Mouse (Mus musculus) heart, adult 2 months (tissue): Measurements from ENCODE around the gene Gm364. TPM values are rescaled to one million over a fixed set of nuclear protein-coding genes. Genes with fewer than 3 reads are reported as not detected.

Source experiments
- DNase-seq, 2 experiments: peaks; one replicate each; pipeline ENCODE4 v3.0.0; 2021
- H3K27ac ChIP-seq: fragments of 200-600 bp; 2 replicates; pipeline ENCODE4 v1.8.1; 2022
- H3K27me3 ChIP-seq: fragments of 200-500 bp; 2 replicates; pipeline ENCODE4 v1.6.1; 2012; ENCODE audit warnings: mild to moderate bottlenecking, low read length, inconsistent platforms, mixed read lengths; ENCODE audit not compliant: control insufficient read depth, insufficient read depth
- H3K36me3 ChIP-seq: fragments of 200-500 bp; 2 replicates; pipeline ENCODE4 v1.6.1; 2012; ENCODE audit warnings: low read length, inconsistent platforms; ENCODE audit not compliant: control insufficient read depth, insufficient read depth
- H3K4me1 ChIP-seq: fragments of 200-500 bp; 2 replicates; pipeline ENCODE4 v1.6.1; 2011; ENCODE audit warnings: low read length; ENCODE audit not compliant: control insufficient read depth, insufficient read depth
- H3K4me3 ChIP-seq: fragments of 200-600 bp; 2 replicates; pipeline ENCODE4 v1.8.1; 2022
- H3K79me2 ChIP-seq: fragments of 200-500 bp; replicated peaks from 2 replicates; pipeline ENCODE4 v1.6.1; 2012; ENCODE audit warnings: mild to moderate bottlenecking, inconsistent platforms, low read length, moderate library complexity, mixed read lengths; ENCODE audit not compliant: control insufficient read depth, insufficient read depth
- H3K9ac ChIP-seq: fragments of 200-500 bp; 2 replicates; pipeline ENCODE4 v1.6.1; 2012; ENCODE audit warnings: low read depth, mild to moderate bottlenecking, control low read depth, inconsistent platforms, low read length, mixed read lengths
- CTCF ChIP-seq: fragments of 200-600 bp; IDR thresholded peaks from 2 replicates; pipeline ENCODE4 v1.8.1; 2022; ENCODE audit warnings: antibody characterized with exemption, mild to moderate bottlenecking, moderate library complexity
- EP300 ChIP-seq: fragments of 200-500 bp; IDR thresholded peaks from 2 replicates; pipeline ENCODE4 v1.6.1; 2011; ENCODE audit warnings: low read depth, low read length, control low read depth; ENCODE audit not compliant: insufficient read depth
- POLR2A ChIP-seq: fragments of 200-500 bp; IDR thresholded peaks from 2 replicates; pipeline ENCODE4 v1.6.1; 2011; ENCODE audit warnings: mild to moderate bottlenecking, low read depth, low read length, control low read depth; ENCODE audit not compliant: insufficient read depth
- WGBS: fragments of 180-500 bp; shearing (Covaris S2); methylation state at CpG from one replicate; pipeline ENCODE4 v1.1.7; 2018; 5-methylcytosine and 5-hydroxymethylcytosine counted together
- intact Hi-C: fragments of 180-260 bp; cut with DNase I; formaldehyde crosslinking; loops from one replicate; pipeline ENCODE4 v1.15.1; 2025
- polyA plus RNA-seq: library from polyadenylated mRNA; depleted of rRNA; stranded (reverse); fragments of >200 nt; gene quantifications from 2 replicates; pipeline ENCODE4 v1.2.3, GENCODE M21; 2012
- total RNA-seq, 2 experiments: library from RNA; stranded (reverse); gene quantifications; 2 replicates each; pipeline ENCODE4 v1.2.3; 2021

Gm364 gene
- total and polyA plus RNA-seq, 3 experiments = not detected

GRCm38 (mm10) chrX:57377096-57377495 is 31.9 kb upstream of the Gm364 start:
- Histone ChIP-seq H3K4me3 (no peak overlapping the region), H3K27me3 (no peaks in the 10 kb centered on the region), H3K4me1 (no peaks in the 10 kb centered on the region), H3K9ac (no peak overlapping the region), H3K27ac (no peak overlapping the region), H3K36me3 (no peaks in the 10 kb centered on the region; the same call in 1 of the 2 replicates), H3K79me2 (no peaks in the 10 kb centered on the region)
- no peak for DNase-seq
- TF ChIP-seq CTCF = no peak
- no peak for TF ChIP-seq POLR2A
- TF ChIP-seq EP300 = no peak
- WGBS = 81% methylated on average over 3 of the region's 3 CpGs
- intact Hi-C loops = no loop called here

GRCm38 (mm10) chrX:57378579-57378978 is 30.4 kb upstream of the Gm364 start:
- no peak for DNase-seq
- TF ChIP-seq CTCF (no peak), POLR2A (no peak), EP300 (no peak)
- intact Hi-C loops = no loop called here
- Histone ChIP-seq H3K4me1 (no peaks in the 10 kb centered on the region), H3K4me3 (no peak overlapping the region), H3K27me3 (no peaks in the 10 kb centered on the region), H3K79me2 (no peaks in the 10 kb centered on the region), H3K27ac (no peak overlapping the region), H3K36me3 (no peaks in the 10 kb centered on the region; the same call in 1 of the 2 replicates), H3K9ac (no peak overlapping the region)
- WGBS = 79% methylated on average over 3 of the region's 3 CpGs

GRCm38 (mm10) chrX:57380915-57381314 is 28.0 kb upstream of the Gm364 start:
- no peaks in the 10 kb centered on the region for H3K79me2 ChIP-seq
- no peak for DNase-seq
- no peaks in the 10 kb centered on the region; the same call in 1 of the 2 replicates for H3K36me3 ChIP-seq
- H3K4me1 ChIP-seq = no peaks in the 10 kb centered on the region
- intact Hi-C loops = no loop called here
- no peak overlapping the region for H3K9ac ChIP-seq
- WGBS = 58% methylated on average over 5 of the region's 5 CpGs
- no peak overlapping the region for H3K4me3 ChIP-seq
- no peak for TF ChIP-seq CTCF
- no peak for TF ChIP-seq POLR2A
- no peak for TF ChIP-seq EP300
- no peak overlapping the region for H3K27ac ChIP-seq
- H3K27me3 ChIP-seq = no peaks in the 10 kb centered on the region

- TF ChIP-seq POLR2A (peak; percentile 93), EP300 (no peak)
- WGBS = 15% methylated on average over 50 of the region's 50 CpGs
- H3K36me3 ChIP-seq = peaks cover 10% of the 10 kb centered on the region
- no peaks in the 10 kb centered on the region for H3K79me2 ChIP-seq
- peak; percentile 78 to 87 for DNase-seq
- peak within 1 kb of the TSS; percentile 77 for H3K9ac ChIP-seq
- peak within 1 kb of the TSS; percentile 71 for H3K4me3 ChIP-seq
- H3K4me1 ChIP-seq = no peaks in the 10 kb centered on the region; the same call in 1 of the 2 replicates
- H3K27ac ChIP-seq = peak within 1 kb of the TSS; percentile 93
- H3K27me3 ChIP-seq = no peaks in the 10 kb centered on the region
- intact Hi-C loops = loop anchor here (5.0 kb wide), 2 partner anchors 55 to 155 kb away; partner anchors contain the start of gene Arhgef6
Measured at GRCm38 (mm10) chrX:57392367-57393246, 16.3 kb upstream of the Gm364 start, which contains the start of gene Rbmx. Gene Rbmx (minus strand): TSS chrX:57393036.

DNA sequence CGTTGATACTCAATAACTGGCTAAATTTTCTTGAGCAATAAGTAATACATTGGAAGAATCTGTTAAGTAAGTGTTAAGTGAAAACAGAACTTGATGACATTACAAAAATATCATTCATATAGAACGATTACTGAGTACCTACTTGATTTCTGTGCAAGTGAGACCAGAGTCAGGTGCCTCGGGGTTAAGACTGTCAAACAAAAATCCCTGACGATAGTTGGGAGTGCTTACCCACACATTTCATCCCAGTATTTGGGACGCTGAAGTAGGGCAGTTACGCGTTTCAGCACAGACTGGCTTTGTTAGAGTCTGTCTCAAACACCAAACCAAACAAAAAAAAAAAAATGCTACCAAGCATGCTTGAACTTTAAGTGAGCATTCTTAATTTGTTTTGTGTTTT is 15.5 kb upstream of the Gm364 start:
- peak overlapping the region; percentile 71 for H3K4me3 ChIP-seq
- intact Hi-C loops = loop anchor here (5.0 kb wide), 2 partner anchors 56 to 156 kb away; partner anchors contain the start of gene Arhgef6
- 32% methylated on average over 7 of the region's 7 CpGs for WGBS
- H3K27ac ChIP-seq = peak overlapping the region; percentile 93
- H3K9ac ChIP-seq = peak overlapping the region; percentile 65
- TF ChIP-seq POLR2A = no peak
- TF ChIP-seq CTCF = no peak
- no peak for TF ChIP-seq EP300
- no peaks in the 10 kb centered on the region; the same call in 1 of the 2 replicates for H3K4me1 ChIP-seq
- H3K36me3 ChIP-seq = peaks cover 10% of the 10 kb centered on the region
- H3K79me2 ChIP-seq = no peaks in the 10 kb centered on the region
- DNase-seq = no peak
- no peaks in the 10 kb centered on the region for H3K27me3 ChIP-seq

DNA sequence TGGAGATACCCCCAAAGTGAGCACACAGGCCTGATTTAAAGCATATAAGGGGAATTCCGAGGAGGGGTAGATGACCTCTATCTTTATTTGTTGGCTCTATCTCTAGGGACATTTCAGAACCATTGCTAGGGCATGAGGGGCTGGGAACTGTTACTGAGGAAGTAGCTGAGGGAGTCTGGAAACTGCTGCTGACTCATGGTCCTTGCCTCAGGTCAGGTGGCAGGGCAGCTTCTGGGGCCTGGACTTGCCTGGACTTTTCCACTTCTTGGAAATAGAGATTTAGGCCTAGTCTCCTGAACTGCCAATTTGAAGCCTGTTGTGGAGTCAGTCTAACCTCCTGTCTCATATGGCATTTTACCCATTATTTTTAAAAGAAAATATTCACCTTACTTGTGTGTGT is 7.6 kb upstream of the Gm364 start:
- 58% methylated on average over 1 of the region's 1 CpGs for WGBS
- no peak overlapping the region for H3K4me3 ChIP-seq

More for the DNA sequence above, 7.6 kb upstream of the Gm364 start:
- DNase-seq = no peak
- H3K9ac ChIP-seq = no peak overlapping the region
- TF ChIP-seq CTCF (no peak), EP300 (no peak), POLR2A (no peak)
- H3K27me3 ChIP-seq = no peaks in the 10 kb centered on the region
- no peaks in the 10 kb centered on the region for H3K36me3 ChIP-seq
- intact Hi-C loops = no loop called here
- no peak overlapping the region for H3K27ac ChIP-seq
- no peaks in the 10 kb centered on the region for H3K4me1 ChIP-seq
- no peaks in the 10 kb centered on the region for H3K79me2 ChIP-seq
